Mouse (Mus musculus): ENCODE results near the gene Kansl1.

- no peak for TF ChIP-seq GATA1 (IDR thresholded peaks at IDR 0.05; ENCODE audit: borderline replicate concordance, low read length)
- TF ChIP-seq FLI1 (IDR thresholded peaks at IDR 0.05; ENCODE audit: low read length) = no peak
These were observed 29.0 kb downstream of the Kansl1 start for GRCm38 (mm10) chr11:104439703-104440102.
